Mouse (Mus musculus) ES-E14 (cell line): ENCODE data around the gene Mrps23.

Experiments used
- CHD2 ChIP-seq: IDR thresholded peaks from 2 replicates; pipeline ENCODE4 v1.6.1; 2014; ENCODE audit warnings: mild to moderate bottlenecking, low read depth, low read length, inconsistent platforms
- HCFC1 ChIP-seq: IDR thresholded peaks from 2 replicates; pipeline ENCODE4 v1.6.1; 2012; ENCODE audit warnings: low read length, inconsistent platforms, borderline replicate concordance; ENCODE audit not compliant: insufficient read depth
- MAFK ChIP-seq: IDR thresholded peaks from 2 replicates; pipeline ENCODE4 v1.6.1; 2014; ENCODE audit warnings: mild to moderate bottlenecking, low read depth, low read length, inconsistent platforms; ENCODE audit not compliant: insufficient read depth
- ZC3H11A ChIP-seq: IDR thresholded peaks from 2 replicates; pipeline ENCODE4 v1.6.1; 2012; ENCODE audit warnings: low read depth, mild to moderate bottlenecking, inconsistent platforms, low read length, borderline replicate concordance
- ZNF384 ChIP-seq: IDR thresholded peaks from 2 replicates; pipeline ENCODE4 v1.6.1; 2012; ENCODE audit warnings: low read depth, low read length, inconsistent platforms

- TF ChIP-seq HCFC1 = no peak
- no peak for TF ChIP-seq CHD2
- no peak for TF ChIP-seq ZNF384
- TF ChIP-seq MAFK = no peak
- TF ChIP-seq ZC3H11A = no peak
Observed at GRCm38 (mm10) chr11:88164801-88165377, 39.3 kb upstream of the Mrps23 start.
